Mouse (Mus musculus) left cerebral cortex, adult 2 months (tissue): ENCODE measurements at regions not wholly inside any gene's neighbourhood (a gene's known extent, or its start where the extent isn't known, plus 50 kb on each side); places are given as distances from the start of the nearest gene placed in this dataset.

ENCODE experiments used
- DNase-seq, 2 experiments: peaks; one replicate each; pipeline ENCODE4 v3.0.0; 2021 to 2022; ENCODE audit warnings: low spot score in 2 of 2, mixed read lengths in 1 of 2; ENCODE audit errors: extremely low spot score in 1 of 2
- H3K27ac ChIP-seq: fragments of 200-600 bp; 2 replicates; pipeline ENCODE4 v1.8.1; 2022
- H3K4me3 ChIP-seq: fragments of 200-600 bp; 2 replicates; pipeline ENCODE4 v1.8.1; 2022
- CTCF ChIP-seq: fragments of 200-600 bp; IDR thresholded peaks from 2 replicates; pipeline ENCODE4 v1.8.1; 2022; ENCODE audit warnings: antibody characterized with exemption, mild to moderate bottlenecking, moderate library complexity
- intact Hi-C: fragments of 180-260 bp; cut with DNase I; formaldehyde crosslinking; loops from one replicate; pipeline ENCODE4 v1.15.1; 2025

DNA sequence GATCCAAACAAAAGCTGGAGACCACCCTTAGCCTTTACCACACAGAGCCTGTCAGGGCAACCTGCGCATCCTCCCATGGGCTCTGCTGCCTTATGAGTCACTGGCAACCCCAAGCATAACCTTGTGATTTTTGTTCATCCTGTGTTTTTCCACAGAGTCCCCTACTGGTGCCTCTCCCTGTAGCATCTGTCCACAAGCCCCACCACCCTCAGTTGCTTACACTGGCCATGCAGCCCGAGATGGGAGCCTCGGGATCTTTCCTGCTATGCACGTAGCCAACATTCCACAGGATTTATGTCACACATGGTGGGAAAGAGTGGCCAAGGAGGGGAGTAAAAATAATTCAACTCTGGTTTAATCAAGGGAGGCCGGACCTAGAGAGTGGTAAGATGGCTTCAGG is 269.2 kb upstream of the Nfe2l3 start:
- DNase-seq = no peak
- no peak for TF ChIP-seq CTCF
- intact Hi-C loops = no loop called here
- Histone ChIP-seq H3K4me3 (no peak overlapping the region), H3K27ac (no peak overlapping the region)

- TF ChIP-seq CTCF = no peak
- DNase-seq = no peak
- H3K4me3 ChIP-seq = no peak overlapping the region
- intact Hi-C loops = no loop called here
- H3K27ac ChIP-seq = no peak overlapping the region
Observed at GRCm38 (mm10) chr6:51163882-51164281, 268.6 kb upstream of the Nfe2l3 start.

- no peak overlapping the region for H3K4me3 ChIP-seq
- intact Hi-C loops = no loop called here
- no peak overlapping the region for H3K27ac ChIP-seq
- no peak for TF ChIP-seq CTCF
- DNase-seq = no peak
Observed at GRCm38 (mm10) chr6:51167028-51167427, 265.4 kb upstream of the Nfe2l3 start.

GRCm38 (mm10) chr6:51168048-51168447 is 264.4 kb upstream of the Nfe2l3 start:
- peak; percentile 78 for TF ChIP-seq CTCF
- H3K4me3 ChIP-seq = no peak overlapping the region
- H3K27ac ChIP-seq = no peak overlapping the region
- peak; percentile 65 to 68 for DNase-seq
- intact Hi-C loops = loop anchor here (1.0 to 2.0 kb wide), 3 partner anchors 230 to 489 kb away; no protein-coding TSS in a partner anchor

- no peak overlapping the region for H3K27ac ChIP-seq
- no peak for TF ChIP-seq CTCF
- no peak for DNase-seq
- intact Hi-C loops = loop anchor here (1.0 to 2.0 kb wide), 3 partner anchors 231 to 490 kb away; no protein-coding TSS in a partner anchor
- no peak overlapping the region for H3K4me3 ChIP-seq
Observed at GRCm38 (mm10) chr6:51168775-51169695, 263.4 kb upstream of the Nfe2l3 start.

GRCm38 (mm10) chr6:51169971-51170411 is 262.5 kb upstream of the Nfe2l3 start:
- H3K27ac ChIP-seq = no peak overlapping the region
- intact Hi-C loops = loop anchor here (2.0 to 5.0 kb wide), 2 partner anchors 491 to 1407 kb away; no protein-coding TSS in a partner anchor
- TF ChIP-seq CTCF = no peak
- H3K4me3 ChIP-seq = no peak overlapping the region
- DNase-seq = no peak

GRCm38 (mm10) chr6:51170414-51170813 is 262.1 kb upstream of the Nfe2l3 start:
- intact Hi-C loops = loop anchor here (5.0 kb wide), 1 partner anchor 1407 kb away; no protein-coding TSS in a partner anchor
- H3K4me3 ChIP-seq = no peak overlapping the region
- peak; percentile 54 for TF ChIP-seq CTCF
- no peak for DNase-seq
- H3K27ac ChIP-seq = no peak overlapping the region

GRCm38 (mm10) chr6:51170871-51171270 is 261.6 kb upstream of the Nfe2l3 start:
- DNase-seq = no peak
- intact Hi-C loops = loop anchor here (5.0 kb wide), 1 partner anchor 1406 kb away; no protein-coding TSS in a partner anchor
- no peak; the same call in 1 of the 2 replicates for TF ChIP-seq CTCF
- Histone ChIP-seq H3K27ac (no peak overlapping the region), H3K4me3 (no peak overlapping the region)

DNA sequence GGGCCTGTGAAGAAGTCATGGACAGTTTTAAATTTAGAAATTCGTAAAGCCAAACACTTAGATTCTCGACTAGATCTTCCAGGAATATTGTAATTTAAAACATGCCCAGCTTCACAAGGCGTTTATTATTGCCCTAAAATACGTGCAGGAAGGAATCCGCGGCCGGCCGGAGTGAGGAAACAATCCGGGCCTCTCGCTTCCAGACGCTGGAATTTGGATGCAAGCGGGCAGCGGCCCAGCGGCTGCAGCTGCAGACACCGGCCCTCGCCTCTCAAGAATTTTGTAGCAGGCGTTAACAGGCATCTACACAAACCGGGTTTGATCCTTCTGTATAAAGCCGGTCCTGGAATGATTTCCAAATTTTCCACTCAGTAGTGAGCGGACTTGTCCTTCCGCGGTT is 260.7 kb upstream of the Nfe2l3 start:
- no peak for TF ChIP-seq CTCF
- no peak overlapping the region for H3K4me3 ChIP-seq
- no peak overlapping the region for H3K27ac ChIP-seq
- intact Hi-C loops = loop anchor here (5.0 kb wide), 1 partner anchor 1406 kb away; no protein-coding TSS in a partner anchor
- DNase-seq = no peak

- TF ChIP-seq CTCF = no peak
- H3K27ac ChIP-seq = no peak overlapping the region
- intact Hi-C loops = loop anchor here (5.0 kb wide), 1 partner anchor 1405 kb away; no protein-coding TSS in a partner anchor
- H3K4me3 ChIP-seq = no peak overlapping the region
- no peak for DNase-seq
Observed at GRCm38 (mm10) chr6:51172331-51172791, 260.1 kb upstream of the Nfe2l3 start.

- intact Hi-C loops = loop anchor here (5.0 kb wide), 1 partner anchor 1404 kb away; no protein-coding TSS in a partner anchor
- Histone ChIP-seq H3K27ac (no peak overlapping the region), H3K4me3 (no peak overlapping the region)
- no peak for DNase-seq
- no peak for TF ChIP-seq CTCF
Observed at GRCm38 (mm10) chr6:51172856-51173619, 259.4 kb upstream of the Nfe2l3 start.
